27 mouse cellular contexts compared by ENCODE assay signal in genomic region chr6:60978610-60979009, GRCm38 (mm10). TPM values are rescaled to one million over a fixed set of nuclear protein-coding genes. Genes with fewer than 3 reads are reported as not detected.
DNase-seq lines count a peak whose midpoint lies in the region; ATAC-seq and TF ChIP-seq lines count a peak whose summit lies in the region.
"Had no signal": no experiment of that assay in that cellular context is flagged by ENCODE, and none has a peak within 500 bp of the region (broad histone marks: within the 10 kb centered on the region; RNA-seq: fewer than 3 reads in every experiment).

No protein-coding gene starts in this region.

- no peaks in the 10 kb centered on the region for H3K36me3 ChIP-seq in intestine, embryonic 15.5 days
- no peaks in the 10 kb centered on the region for H3K36me3 ChIP-seq in intestine, postnatal 0 days (ENCODE audit: control insufficient read depth, insufficient read depth)
- no peaks in the 10 kb centered on the region for H3K36me3 ChIP-seq in kidney, embryonic 15.5 days
- H3K36me3 ChIP-seq in kidney, postnatal 0 days (ENCODE audit: insufficient read depth, low read length): no peaks in the 10 kb centered on the region
- H3K36me3 ChIP-seq: embryonic facial prominence, embryonic 13.5 days; embryonic facial prominence, embryonic 15.5 days; forebrain, embryonic 10.5 days; forebrain, embryonic 12.5 days; G1E had no signal

- peak; percentile 62 for ATAC-seq in intestine, embryonic 15.5 days
- ATAC-seq in intestine, postnatal 0 days: no peak
- ATAC-seq in kidney, embryonic 15.5 days (replicated peaks; ENCODE audit: low FRiP score): 0 out of 2 replicates have a peak, but pooled peaks have one; percentile 40
- ATAC-seq in kidney, postnatal 0 days (replicated peaks; ENCODE audit: low FRiP score, low read depth): no peak
- ATAC-seq: activated CD4-positive, CD25-positive, alpha-beta regulatory T cell, adult 4 months; CD4-positive, CD25-positive, alpha-beta regulatory T cell, adult 4 months; forebrain, embryonic 14.5 days; forebrain, embryonic 16.5 days; Patski had no signal

- 69% methylated on average over 1 of the region's 1 CpGs for WGBS in intestine, embryonic 15.5 days
- 54% methylated on average over 1 of the region's 1 CpGs for WGBS in intestine, postnatal 0 days
- WGBS in kidney, embryonic 15.5 days: 69% methylated on average over 1 of the region's 1 CpGs
- 68% methylated on average over 1 of the region's 1 CpGs for WGBS in kidney, postnatal 0 days

- H3K9me3 ChIP-seq in intestine, embryonic 15.5 days: no peaks in the 10 kb centered on the region
- H3K9me3 ChIP-seq in intestine, postnatal 0 days (ENCODE audit: control insufficient read depth): no peaks in the 10 kb centered on the region
- H3K9me3 ChIP-seq in kidney, embryonic 15.5 days (replicated peaks): no peaks in the 10 kb centered on the region
- no peaks in the 10 kb centered on the region for H3K9me3 ChIP-seq in kidney, postnatal 0 days (replicated peaks; ENCODE audit: low read length)
- H3K9me3 ChIP-seq: embryonic facial prominence, embryonic 13.5 days; embryonic facial prominence, embryonic 15.5 days; forebrain, embryonic 10.5 days; forebrain, embryonic 12.5 days; G1E had no signal

- no peak overlapping the region for H3K4me2 ChIP-seq in intestine, embryonic 15.5 days (replicated peaks)
- no peak overlapping the region for H3K4me2 ChIP-seq in intestine, postnatal 0 days (replicated peaks; ENCODE audit: low read depth)
- no peak overlapping the region for H3K4me2 ChIP-seq in kidney, embryonic 15.5 days
- H3K4me2 ChIP-seq in kidney, postnatal 0 days (ENCODE audit: low read length): no peak overlapping the region
- H3K4me2 ChIP-seq: embryonic facial prominence, embryonic 13.5 days; embryonic facial prominence, embryonic 15.5 days; forebrain, embryonic 12.5 days had no signal

- H3K4me1 ChIP-seq in intestine, embryonic 15.5 days (replicated peaks): no peaks in the 10 kb centered on the region
- no peaks in the 10 kb centered on the region for H3K4me1 ChIP-seq in intestine, postnatal 0 days (replicated peaks; ENCODE audit: control insufficient read depth, insufficient read depth, low read length)
- H3K4me1 ChIP-seq in kidney, embryonic 15.5 days: no peaks in the 10 kb centered on the region
- H3K4me1 ChIP-seq in kidney, postnatal 0 days (replicated peaks; ENCODE audit: insufficient read depth, low read length): no peaks in the 10 kb centered on the region
- H3K4me1 ChIP-seq: embryonic facial prominence, embryonic 13.5 days; embryonic facial prominence, embryonic 15.5 days; forebrain, embryonic 10.5 days; forebrain, embryonic 12.5 days had no signal

- H3K4me3 ChIP-seq in intestine, embryonic 15.5 days (replicated peaks): no peak overlapping the region
- no peak overlapping the region for H3K4me3 ChIP-seq in intestine, postnatal 0 days (ENCODE audit: low read depth, low read length)
- no peak overlapping the region for H3K4me3 ChIP-seq in kidney, embryonic 15.5 days (replicated peaks)
- H3K4me3 ChIP-seq in kidney, postnatal 0 days (replicated peaks; ENCODE audit: low read depth, low read length): no peak overlapping the region
- H3K4me3 ChIP-seq: embryonic facial prominence, embryonic 13.5 days; embryonic facial prominence, embryonic 15.5 days; erythroblast, embryonic 14.5 days; forebrain, embryonic 10.5 days; forebrain, embryonic 12.5 days had no signal

- no peak for DNase-seq in kidney, postnatal 4 days
- DNase-seq in kidney, postnatal 0 days (ENCODE audit: low spot score): no peak
- DNase-seq in kidney, postnatal 36 days: no peak
- DNase-seq: adrenal gland, adult 8-10 months; adrenal gland, postnatal 14 days; adrenal gland, postnatal 36 days; B cell, adult 2 months; cerebellum, adult 11-12 months; cerebellum, adult 2 months; cerebellum, adult 9-10 months; cerebellum, postnatal 25 days had no signal

- no peak for TF ChIP-seq CTCF in intestine, postnatal 0 days (IDR thresholded peaks at IDR 0.05; ENCODE audit: low read depth)
- no peak for TF ChIP-seq CTCF in kidney, postnatal 0 days (IDR thresholded peaks at IDR 0.05; ENCODE audit: low read depth)

- no peak overlapping the region for H3K9ac ChIP-seq in intestine, embryonic 15.5 days
- no peak overlapping the region for H3K9ac ChIP-seq in intestine, postnatal 0 days (ENCODE audit: low read depth, low read length)
- no peak overlapping the region for H3K9ac ChIP-seq in kidney, embryonic 15.5 days
- no peak overlapping the region for H3K9ac ChIP-seq in kidney, postnatal 0 days (ENCODE audit: low read depth, low read length)
- H3K9ac ChIP-seq: embryonic facial prominence, embryonic 13.5 days; embryonic facial prominence, embryonic 15.5 days; forebrain, embryonic 12.5 days had no signal

- no peak overlapping the region for H3K27ac ChIP-seq in intestine, embryonic 15.5 days
- no peak overlapping the region for H3K27ac ChIP-seq in intestine, postnatal 0 days (ENCODE audit: low read depth, low read length)
- peak overlapping the region; percentile 66 for H3K27ac ChIP-seq in kidney, embryonic 15.5 days
- H3K27ac ChIP-seq in kidney, postnatal 0 days: peak overlapping the region; percentile 11; the same call in 1 of the 2 replicates
- H3K27ac ChIP-seq: embryonic facial prominence, embryonic 13.5 days; embryonic facial prominence, embryonic 15.5 days; forebrain, embryonic 10.5 days; forebrain, embryonic 12.5 days had no signal

- no peaks in the 10 kb centered on the region for H3K27me3 ChIP-seq in intestine, embryonic 15.5 days (replicated peaks)
- no peaks in the 10 kb centered on the region for H3K27me3 ChIP-seq in intestine, postnatal 0 days (replicated peaks; ENCODE audit: control insufficient read depth, insufficient read depth, low read length)
- no peaks in the 10 kb centered on the region for H3K27me3 ChIP-seq in kidney, embryonic 15.5 days
- no peaks in the 10 kb centered on the region for H3K27me3 ChIP-seq in kidney, postnatal 0 days (ENCODE audit: insufficient read depth, low read length)
- H3K27me3 ChIP-seq: CH12.LX; embryonic facial prominence, embryonic 13.5 days; embryonic facial prominence, embryonic 15.5 days; forebrain, embryonic 12.5 days had no signal

RNA-seq across cellular contexts. Expression of gene Mmrn1, which starts 53.8 kb away (rescaled TPM):
- polyA plus RNA-seq in intestine, embryonic 15.5 days (2015; fragmentation: Nextera tagmentation; extraction: Ambion mirVana): 5.5 and 6.9 TPM in 2 replicates
- 7.2 and 8.3 TPM in 2 replicates for polyA plus RNA-seq in intestine, postnatal 0 days (2015; fragmentation: Nextera tagmentation; extraction: Ambion mirVana)
- polyA plus RNA-seq in kidney, embryonic 15.5 days (2015; fragmentation: Nextera tagmentation; extraction: Ambion mirVana): 6.0 and 7.3 TPM in 2 replicates
- 1.4 TPM in 2 replicates for polyA plus RNA-seq in kidney, postnatal 0 days (2015; fragmentation: Nextera tagmentation; extraction: Ambion mirVana)
- polyA plus RNA-seq: activated CD4-positive, CD25-positive, alpha-beta regulatory T cell, adult 4 months; CD4-positive, CD25-positive, alpha-beta regulatory T cell, adult 4 months; cerebellum, adult 2 months; cortical plate, adult 2 months; erythroblast, embryonic 14.5 days; G1E; Patski had no signal

Comparison
In these comparisons a context has a peak if more than half of its experiments do, and no peak if none do; other contexts are left out.
1. ATAC-seq: peak in intestine, embryonic 15.5 days (single experiment) and kidney, embryonic 15.5 days (single experiment); none in intestine, postnatal 0 days (single experiment) and kidney, postnatal 0 days (single experiment).
2. H3K27ac ChIP-seq: peak in kidney, embryonic 15.5 days (single experiment) and kidney, postnatal 0 days (single experiment); none in intestine, embryonic 15.5 days (single experiment) and intestine, postnatal 0 days (single experiment).